Mouse (Mus musculus): ENCODE measurements around the gene Pus3. TPM values are rescaled to one million over a fixed set of nuclear protein-coding genes. Genes with fewer than 3 reads are reported as not detected.

Pus3 gene
- polyA plus RNA-seq, 1 experiment from 2014 or later, result 15.1 TPM

GRCm38 (mm10) chr9:35529796-35530195, 28.6 kb upstream of the Pus3 start:
- H3K4me1 ChIP-seq (replicated peaks), result peaks cover 4% of the 10 kb centered on the region
- 0 out of 2 replicates have a peak overlapping the region, but pooled peaks have one; percentile 35 for H3K27ac ChIP-seq
- peaks cover 24% of the 10 kb centered on the region for H3K27me3 ChIP-seq
- no peak overlapping the region for H3K9ac ChIP-seq
- no peak for ATAC-seq (ENCODE audit: low FRiP score)
- WGBS, result 19% methylated on average over 1 of the region's 1 CpGs
- no peak overlapping the region for H3K4me2 ChIP-seq
- H3K4me3 ChIP-seq, result no peak overlapping the region
- no peaks in the 10 kb centered on the region for H3K36me3 ChIP-seq
- no peaks in the 10 kb centered on the region for H3K9me3 ChIP-seq

- ATAC-seq (ENCODE audit: low FRiP score), result no peak
- Histone ChIP-seq H3K27me3 (peaks cover 21% of the 10 kb centered on the region), H3K4me2 (no peak overlapping the region), H3K9me3 (no peaks in the 10 kb centered on the region), H3K27ac (no peak overlapping the region), H3K36me3 (no peaks in the 10 kb centered on the region), H3K4me1 (replicated peaks) (peaks cover 4% of the 10 kb centered on the region), H3K4me3 (no peak overlapping the region), H3K9ac (no peak overlapping the region)
- 77% methylated on average over 9 of the region's 9 CpGs for WGBS
Observed at GRCm38 (mm10) chr9:35533266-35533665, 25.1 kb upstream of the Pus3 start.

GRCm38 (mm10) chr9:35535110-35535509, 23.3 kb upstream of the Pus3 start:
- WGBS, result 10% methylated on average over 2 of the region's 2 CpGs
- Histone ChIP-seq H3K9me3 (no peaks in the 10 kb centered on the region), H3K9ac (no peak overlapping the region), H3K4me1 (replicated peaks) (no peaks in the 10 kb centered on the region), H3K36me3 (0 out of 2 replicates have a peak, but pooled peaks cover 4% of the 10 kb centered on the region), H3K27me3 (peaks cover 25% of the 10 kb centered on the region), H3K4me3 (no peak overlapping the region), H3K27ac (no peak overlapping the region), H3K4me2 (no peak overlapping the region)
- peak; percentile 91 for ATAC-seq (ENCODE audit: low FRiP score)

- Histone ChIP-seq H3K9me3 (no peaks in the 10 kb centered on the region), H3K27ac (no peak overlapping the region), H3K9ac (no peak overlapping the region), H3K4me2 (no peak overlapping the region), H3K4me3 (no peak overlapping the region), H3K27me3 (peaks cover 27% of the 10 kb centered on the region), H3K4me1 (replicated peaks) (no peaks in the 10 kb centered on the region), H3K36me3 (0 out of 2 replicates have a peak, but pooled peaks cover 7% of the 10 kb centered on the region)
- no peak for ATAC-seq (ENCODE audit: low FRiP score)
- WGBS, result 77% methylated on average over 4 of the region's 4 CpGs
Observed at GRCm38 (mm10) chr9:35535876-35536275, 22.5 kb upstream of the Pus3 start.

- H3K36me3 ChIP-seq, result peaks cover 23% of the 10 kb centered on the region
- 71% methylated on average over 13 of the region's 13 CpGs for WGBS
- H3K4me1 ChIP-seq (replicated peaks), result no peaks in the 10 kb centered on the region
- H3K9me3 ChIP-seq, result no peaks in the 10 kb centered on the region
- H3K9ac ChIP-seq, result no peak overlapping the region
- H3K4me2 ChIP-seq, result no peak overlapping the region
- H3K4me3 ChIP-seq, result no peak overlapping the region
- no peak overlapping the region for H3K27ac ChIP-seq
- H3K27me3 ChIP-seq, result peaks cover 10% of the 10 kb centered on the region
- ATAC-seq (ENCODE audit: low FRiP score), result no peak
Observed at GRCm38 (mm10) chr9:35539001-35539750, 19.2 kb upstream of the Pus3 start.

GRCm38 (mm10) chr9:35541024-35541423, 17.4 kb upstream of the Pus3 start:
- H3K4me1 ChIP-seq (replicated peaks), result no peaks in the 10 kb centered on the region
- H3K9ac ChIP-seq, result no peak overlapping the region
- no peaks in the 10 kb centered on the region for H3K9me3 ChIP-seq
- no peak overlapping the region for H3K27ac ChIP-seq
- H3K4me3 ChIP-seq, result no peak overlapping the region
- peaks cover 39% of the 10 kb centered on the region for H3K36me3 ChIP-seq
- no peak overlapping the region for H3K4me2 ChIP-seq
- WGBS, result 88% methylated on average over 5 of the region's 5 CpGs
- peak; percentile 38; the same call in 1 of the 2 replicates for ATAC-seq (ENCODE audit: low FRiP score)
- peaks cover 9% of the 10 kb centered on the region for H3K27me3 ChIP-seq

- Histone ChIP-seq H3K4me1 (replicated peaks) (no peaks in the 10 kb centered on the region), H3K9me3 (no peaks in the 10 kb centered on the region), H3K27me3 (peaks cover 9% of the 10 kb centered on the region), H3K4me2 (no peak overlapping the region), H3K36me3 (peaks cover 44% of the 10 kb centered on the region), H3K4me3 (no peak overlapping the region), H3K9ac (no peak overlapping the region), H3K27ac (no peak overlapping the region)
- peak; percentile 76 for ATAC-seq (ENCODE audit: low FRiP score)
- 9% methylated on average over 6 of the region's 6 CpGs for WGBS
Observed at GRCm38 (mm10) chr9:35541488-35541887, 16.9 kb upstream of the Pus3 start.

- H3K36me3 ChIP-seq, result peaks cover 48% of the 10 kb centered on the region
- peaks cover 9% of the 10 kb centered on the region for H3K27me3 ChIP-seq
- H3K9me3 ChIP-seq, result no peaks in the 10 kb centered on the region
- H3K4me3 ChIP-seq, result no peak overlapping the region
- WGBS, result 75% methylated on average over 6 of the region's 6 CpGs
- ATAC-seq (ENCODE audit: low FRiP score), result no peak
- no peak overlapping the region for H3K9ac ChIP-seq
- no peak overlapping the region for H3K4me2 ChIP-seq
- no peak overlapping the region for H3K27ac ChIP-seq
- H3K4me1 ChIP-seq (replicated peaks), result no peaks in the 10 kb centered on the region
Observed at GRCm38 (mm10) chr9:35541941-35542340, 16.5 kb upstream of the Pus3 start.

GRCm38 (mm10) chr9:35543099-35543860, 15.1 kb upstream of the Pus3 start:
- no peak overlapping the region for H3K4me2 ChIP-seq
- no peak for ATAC-seq (ENCODE audit: low FRiP score)

GRCm38 (mm10) chr9:35544666-35545065, 13.7 kb upstream of the Pus3 start:
- Histone ChIP-seq H3K27me3 (peaks cover 9% of the 10 kb centered on the region), H3K9me3 (no peaks in the 10 kb centered on the region), H3K9ac (no peak overlapping the region), H3K4me1 (replicated peaks) (no peaks in the 10 kb centered on the region), H3K36me3 (peaks cover 63% of the 10 kb centered on the region), H3K4me3 (no peak overlapping the region), H3K27ac (no peak overlapping the region), H3K4me2 (no peak overlapping the region)
- no peak for ATAC-seq (ENCODE audit: low FRiP score)
- WGBS, result 45% methylated on average over 2 of the region's 2 CpGs

More at GRCm38 (mm10) chr9:35543099-35543860, 15.1 kb upstream of the Pus3 start:
- Histone ChIP-seq H3K4me1 (replicated peaks) (no peaks in the 10 kb centered on the region), H3K27ac (no peak overlapping the region), H3K9me3 (no peaks in the 10 kb centered on the region), H3K9ac (no peak overlapping the region), H3K27me3 (peaks cover 9% of the 10 kb centered on the region), H3K36me3 (peaks cover 59% of the 10 kb centered on the region), H3K4me3 (no peak overlapping the region)
- WGBS, result 87% methylated on average over 14 of the region's 14 CpGs

- 79% methylated on average over 12 of the region's 12 CpGs for WGBS
- no peak overlapping the region for H3K4me3 ChIP-seq
- H3K27ac ChIP-seq, result no peak overlapping the region
- H3K4me2 ChIP-seq, result no peak overlapping the region
- H3K27me3 ChIP-seq, result peaks cover 2% of the 10 kb centered on the region; the same call in 1 of the 2 replicates
- no peak overlapping the region for H3K9ac ChIP-seq
- H3K36me3 ChIP-seq, result peaks cover 64% of the 10 kb centered on the region
- no peak for ATAC-seq (ENCODE audit: low FRiP score)
- H3K4me1 ChIP-seq (replicated peaks), result no peaks in the 10 kb centered on the region
- H3K9me3 ChIP-seq, result no peaks in the 10 kb centered on the region
Observed at GRCm38 (mm10) chr9:35545704-35546103, 12.7 kb upstream of the Pus3 start.

GRCm38 (mm10) chr9:35546745-35547144, 11.7 kb upstream of the Pus3 start:
- no peak overlapping the region for H3K4me2 ChIP-seq
- H3K9ac ChIP-seq, result no peak overlapping the region
- H3K27ac ChIP-seq, result no peak overlapping the region
- H3K4me1 ChIP-seq (replicated peaks), result no peaks in the 10 kb centered on the region
- ATAC-seq (ENCODE audit: low FRiP score), result no peak
- peaks cover 2% of the 10 kb centered on the region; the same call in 1 of the 2 replicates for H3K27me3 ChIP-seq
- H3K36me3 ChIP-seq, result peaks cover 71% of the 10 kb centered on the region
- H3K4me3 ChIP-seq, result no peak overlapping the region
- no peaks in the 10 kb centered on the region for H3K9me3 ChIP-seq
- WGBS, result 80% methylated on average over 9 of the region's 9 CpGs

Data from hindbrain, embryonic 13.5 days (tissue).